Mouse (Mus musculus) ZHBTc4 (cell line): ENCODE results near the gene Entpd2.
A peak's percentile ranks its signal among the peaks of the same experiment; 100 is the strongest.

Experiments used
- DNase-seq: peaks from one replicate; pipeline ENCODE4 v3.0.0-alpha.2; 2011; ENCODE audit warnings: low read depth, low spot score

The Entpd2 gene

DNA sequence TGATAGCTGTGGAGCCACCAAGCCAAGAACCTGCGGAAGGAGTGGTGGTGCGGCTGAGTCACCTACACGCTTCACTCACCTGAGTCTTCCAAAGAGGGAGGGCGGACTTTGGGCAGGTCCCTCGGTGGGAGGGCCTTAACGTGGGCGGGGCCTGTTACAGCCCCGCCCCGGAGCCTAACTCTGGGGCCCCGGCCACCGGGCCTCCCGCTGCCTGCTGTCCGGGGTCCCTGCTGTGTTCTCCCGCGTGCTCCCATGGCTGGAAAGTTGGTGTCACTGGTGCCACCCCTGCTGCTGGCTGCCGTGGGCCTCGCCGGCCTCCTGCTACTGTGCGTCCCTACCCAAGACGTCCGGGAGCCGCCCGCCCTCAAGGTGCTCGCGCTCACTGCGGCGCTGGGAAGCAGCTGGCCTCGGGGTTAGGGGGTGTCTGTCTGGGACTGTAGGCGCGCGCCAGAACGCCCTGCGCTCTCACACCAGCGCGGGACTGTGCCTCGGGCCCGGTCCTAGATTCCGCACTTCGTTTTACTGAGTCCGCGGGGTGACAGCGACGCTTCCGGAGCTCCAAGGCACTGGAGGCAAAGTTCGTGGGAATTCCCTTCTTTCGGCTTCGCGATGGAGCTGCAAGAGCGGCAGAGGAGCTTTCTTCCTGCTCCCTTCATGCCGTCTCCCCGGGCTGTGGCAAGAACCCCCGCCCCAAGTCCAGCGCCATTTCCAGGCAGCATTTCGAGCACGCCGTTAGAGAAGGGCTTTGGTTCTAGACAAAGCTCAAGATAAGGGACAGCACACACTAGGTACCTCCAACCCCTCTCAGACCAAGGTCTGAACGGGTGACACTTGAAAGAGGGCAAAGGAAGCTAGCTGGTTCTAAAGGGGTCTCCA, at the start of gene Entpd2:
Gene Entpd2, plus strand, starts transcription at position 154 of the 876 bp plus-strand sequence.
- peak; percentile 66 for DNase-seq

GRCm38 (mm10) chr2:25348162-25348561, 47.5 kb upstream of the Entpd2 start:
- no peak for DNase-seq

DNA sequence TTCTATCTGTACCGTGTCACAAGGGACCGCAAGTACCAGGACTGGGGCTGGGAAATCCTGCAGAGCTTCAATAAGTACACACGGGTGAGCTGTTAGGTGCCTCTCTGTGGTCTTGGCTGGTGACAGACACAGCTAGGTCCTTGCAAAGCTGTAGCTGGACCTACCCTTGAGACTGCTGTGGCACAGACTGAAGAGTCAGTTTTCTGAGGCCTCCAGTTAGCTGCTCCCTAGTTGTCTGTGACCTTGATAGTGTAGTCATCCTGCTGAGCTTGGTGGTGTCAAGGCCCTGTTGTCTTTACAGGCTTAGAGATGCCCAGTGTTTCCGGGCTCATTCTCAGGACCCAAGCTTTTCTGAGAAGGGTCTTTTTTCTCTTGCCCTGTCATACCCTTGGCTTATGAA, 46.2 kb upstream of the Entpd2 start:
- DNase-seq, result no peak

GRCm38 (mm10) chr2:25350701-25351100, 45.0 kb upstream of the Entpd2 start:
- no peak for DNase-seq

DNA sequence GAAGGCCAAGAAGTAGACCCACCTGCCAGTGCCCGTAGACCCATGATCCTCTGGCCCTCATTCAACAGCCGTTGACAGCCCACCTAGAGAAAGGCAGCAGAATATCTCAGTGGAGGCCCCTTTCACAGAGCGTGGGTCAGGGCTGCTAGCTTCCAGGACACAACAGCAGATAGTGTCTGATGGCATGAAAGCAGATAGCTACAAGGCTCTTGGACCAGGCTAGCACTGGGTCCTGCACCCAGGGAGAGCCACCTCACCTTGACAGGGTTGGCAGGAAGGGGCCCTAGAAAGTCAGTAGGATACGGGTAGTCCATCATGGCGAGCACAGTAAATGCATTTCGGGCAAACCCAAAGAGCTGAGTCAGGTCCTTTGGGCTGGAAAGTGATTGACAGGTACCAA, 41.5 kb upstream of the Entpd2 start:
- no peak for DNase-seq

DNA sequence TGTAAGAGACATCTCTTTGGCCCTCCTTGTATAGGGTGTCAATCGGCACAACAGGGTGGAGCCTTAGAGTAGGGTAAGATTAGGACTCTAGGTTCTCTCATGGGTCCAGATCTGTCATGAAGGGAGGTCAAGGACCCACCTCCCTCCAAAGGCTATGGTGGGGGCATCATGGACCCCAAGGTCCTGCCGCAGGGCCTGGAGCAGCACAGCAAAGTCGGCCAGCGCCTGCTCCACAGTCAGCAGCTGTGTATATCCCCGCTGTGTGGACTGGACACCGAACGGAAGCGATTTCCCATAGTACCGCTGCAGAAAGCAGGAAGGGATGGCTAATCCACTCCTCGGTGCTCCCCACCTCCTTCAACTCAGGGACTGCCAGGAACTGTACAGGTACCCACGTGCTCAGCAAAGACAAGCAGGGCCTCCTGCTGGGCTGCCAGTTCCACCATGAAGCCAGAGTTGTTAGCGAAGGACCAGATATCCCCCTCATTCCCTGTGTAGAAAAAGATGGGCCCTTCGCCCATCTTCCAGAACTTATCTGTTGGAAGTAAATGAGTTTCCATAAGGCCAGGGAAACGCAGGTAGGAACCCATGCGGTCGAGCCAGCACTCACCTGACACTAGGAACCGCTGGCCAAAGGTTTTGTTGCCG, 40.1 kb upstream of the Entpd2 start:
- DNase-seq, result no peak

DNA sequence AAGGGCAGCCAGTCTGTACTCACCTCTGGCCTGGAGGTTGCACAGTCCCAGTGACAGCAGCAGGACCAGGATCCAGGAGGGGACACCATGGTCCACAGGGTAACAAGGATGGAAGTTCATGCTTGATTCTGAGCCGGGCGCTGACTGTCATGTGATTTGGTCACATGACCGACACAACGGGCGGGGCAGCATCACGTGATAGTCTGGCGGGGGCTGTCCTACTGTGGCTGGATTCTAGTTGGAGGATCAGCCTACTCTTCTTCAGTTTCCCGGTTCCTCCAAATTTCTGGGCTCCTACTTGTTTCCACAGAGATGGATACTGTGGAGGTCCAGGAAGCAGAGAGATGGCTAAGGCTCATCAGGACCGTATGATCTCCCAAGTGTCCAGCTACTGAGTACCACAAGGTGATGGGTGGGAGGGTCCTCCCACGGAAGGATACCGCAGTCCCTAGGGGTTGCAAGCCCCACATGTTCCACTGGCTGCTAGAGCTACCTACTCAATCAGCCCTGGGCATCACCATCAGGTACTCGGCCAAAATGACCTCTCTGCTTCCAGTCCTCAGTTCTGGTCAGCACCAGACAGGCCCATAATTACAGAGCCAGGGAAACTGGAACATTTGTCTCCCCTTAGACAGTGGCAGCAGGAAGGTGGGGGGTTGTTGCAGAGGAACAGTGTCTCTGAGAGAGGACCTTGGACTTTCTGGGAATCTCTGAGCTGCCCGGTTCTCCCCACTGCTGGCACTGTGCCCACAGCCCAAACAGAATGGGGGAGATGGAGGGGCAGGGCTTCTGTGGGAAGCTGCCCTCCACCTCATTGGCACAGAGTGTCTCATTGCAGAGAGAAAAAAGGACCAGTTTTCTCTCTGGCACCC, 39.2 kb upstream of the Entpd2 start, which contains the start of gene Dpp7:
Gene Dpp7, minus strand, starts transcription at position 152 of the 872 bp plus-strand sequence.
- peak; percentile 96 for DNase-seq

GRCm38 (mm10) chr2:25359848-25360247, 35.8 kb upstream of the Entpd2 start:
- DNase-seq, result no peak

DNA sequence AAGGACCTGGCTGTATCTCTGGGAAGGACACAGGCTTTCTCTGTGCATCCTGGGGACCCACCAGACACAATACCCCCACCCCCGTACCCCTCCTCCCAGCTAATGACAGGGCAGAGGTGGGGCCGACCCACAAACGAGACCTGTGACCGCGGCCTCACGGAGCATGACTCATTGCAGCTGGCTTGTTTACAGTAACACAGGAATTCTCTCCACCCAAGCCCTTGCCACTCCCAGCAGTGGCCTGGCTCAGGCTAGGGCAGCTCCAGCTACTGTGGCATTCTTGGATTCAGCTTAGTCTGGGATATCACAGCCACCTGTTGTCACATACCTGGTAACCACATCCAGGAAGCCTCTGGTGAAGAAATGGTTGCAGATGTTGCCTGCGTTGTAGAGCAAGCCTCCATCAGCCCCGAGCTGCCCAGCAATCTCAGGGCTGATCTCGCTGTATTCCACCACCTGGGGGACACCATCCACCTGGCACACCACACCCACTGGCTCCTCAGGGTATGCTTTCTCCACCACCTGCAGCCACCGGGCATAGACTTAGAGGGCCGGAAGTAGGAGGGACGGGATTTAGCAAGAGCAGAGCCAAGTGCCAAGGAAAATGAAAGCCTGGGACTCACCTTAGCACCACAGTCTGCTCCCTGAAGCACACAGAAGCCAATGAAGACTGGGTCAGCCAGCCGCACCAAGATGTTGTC, 32.0 kb upstream of the Entpd2 start:
- no peak for DNase-seq

DNA sequence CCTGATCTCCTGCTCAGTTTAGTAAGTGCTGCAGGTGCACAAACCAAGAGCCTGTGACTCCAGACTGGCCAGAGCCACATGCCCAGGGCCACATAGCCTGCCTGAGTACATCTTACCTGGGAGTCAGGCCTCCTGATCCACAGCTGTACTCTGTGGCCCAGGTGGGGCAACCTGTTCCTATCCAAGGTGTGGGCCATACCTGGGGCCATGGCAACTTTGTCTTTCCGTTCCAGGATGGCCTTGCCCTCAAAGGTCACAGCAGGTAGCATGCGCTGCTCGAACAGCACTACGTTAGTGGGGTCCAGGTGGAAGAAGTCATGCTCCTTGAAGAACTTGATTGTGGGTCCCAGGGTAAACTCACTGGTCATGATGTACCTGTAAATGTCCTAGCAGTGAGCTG, 31.4 kb upstream of the Entpd2 start:
- no peak for DNase-seq

- no peak for DNase-seq
Measured at GRCm38 (mm10) chr2:25364761-25365090, 30.9 kb upstream of the Entpd2 start.

DNA sequence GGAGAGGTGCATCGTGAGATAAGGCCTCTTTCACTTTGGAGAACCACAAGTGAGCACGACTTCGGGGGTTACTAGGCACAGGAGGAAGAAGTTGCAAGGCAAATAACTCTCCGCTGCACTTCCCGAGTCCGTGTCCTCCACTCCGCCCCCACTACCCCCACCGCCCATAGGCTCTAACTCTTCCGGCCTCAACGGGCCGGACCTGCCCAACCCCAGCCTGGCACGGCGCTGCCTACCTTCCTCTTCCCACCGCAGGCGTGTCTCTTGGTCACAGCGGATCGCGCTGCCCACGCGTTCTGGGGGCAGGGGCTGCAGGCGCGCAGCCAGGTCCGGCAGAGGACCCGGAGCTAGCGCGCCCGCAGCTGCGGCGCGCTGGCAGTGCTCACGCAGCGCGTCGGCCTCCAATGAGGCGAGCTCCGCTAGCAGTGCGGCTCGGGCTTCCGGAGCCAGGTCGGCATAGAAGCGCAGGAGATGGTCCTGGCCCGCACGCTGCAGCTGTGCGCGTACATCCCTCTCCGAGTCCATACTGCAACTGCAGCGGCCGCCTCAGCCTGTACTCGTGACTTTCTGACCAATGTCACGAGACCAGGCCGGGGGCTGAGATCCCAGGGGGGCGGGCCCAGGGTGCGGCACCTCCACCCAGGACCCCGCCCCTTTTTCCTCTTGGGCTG, 30.4 kb upstream of the Entpd2 start, which contains the start of gene Uap1l1:
Gene Uap1l1, minus strand, starts transcription at position 592 of the 671 bp plus-strand sequence.
- DNase-seq, result peak; percentile 97

DNA sequence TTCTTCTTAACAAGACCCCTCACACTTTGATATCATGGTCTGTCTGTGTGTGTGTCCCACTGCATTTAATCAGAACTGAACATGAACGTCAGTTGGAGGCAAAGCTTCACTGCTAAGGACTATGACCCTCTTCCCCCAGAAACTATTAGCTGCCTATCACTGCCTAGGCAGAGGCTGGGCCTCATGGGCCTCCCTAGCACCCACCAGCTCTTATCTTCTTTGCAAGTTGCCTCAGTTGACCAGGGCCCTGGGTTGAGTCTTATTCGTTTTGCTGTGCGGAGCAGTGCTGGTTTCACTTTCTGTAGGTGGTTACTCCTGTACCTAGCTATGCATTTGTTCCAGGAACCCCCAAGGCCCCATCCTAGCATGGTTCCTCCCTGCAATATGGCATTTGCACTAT, 25.7 kb upstream of the Entpd2 start:
- DNase-seq, result no peak

GRCm38 (mm10) chr2:25371764-25372643, 23.7 kb upstream of the Entpd2 start, which contains the start of gene Sapcd2:
TSS of gene Sapcd2 (plus strand) at chr2:25372321.
- DNase-seq, result peak; percentile 95

GRCm38 (mm10) chr2:25372644-25373391, 22.9 kb upstream of the Entpd2 start:
- no peak for DNase-seq

DNA sequence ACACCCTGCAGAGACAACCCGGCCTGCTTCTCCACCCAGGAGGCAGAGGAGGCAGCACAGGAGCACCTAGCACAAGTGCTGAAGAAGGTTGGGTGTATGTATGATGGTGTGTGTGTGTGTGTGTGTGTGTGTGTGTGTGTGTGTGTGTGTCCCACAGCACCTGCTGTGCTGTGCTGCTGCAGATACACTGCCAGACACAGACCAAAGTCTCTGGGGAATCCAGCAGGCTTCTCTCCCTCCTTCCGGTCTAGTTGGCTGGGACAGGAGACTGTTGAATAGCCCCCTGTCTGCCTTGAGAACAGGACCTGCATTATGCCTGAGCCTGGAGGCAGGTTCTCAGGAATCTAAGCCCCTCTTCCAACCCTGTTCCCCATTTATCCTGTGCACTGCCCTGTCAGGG, 22.2 kb upstream of the Entpd2 start:
- no peak for DNase-seq

GRCm38 (mm10) chr2:25376589-25376988, 19.1 kb upstream of the Entpd2 start:
- DNase-seq, result peak; percentile 76

- DNase-seq, result no peak
Measured at GRCm38 (mm10) chr2:25384492-25384891, 11.2 kb upstream of the Entpd2 start.

DNA sequence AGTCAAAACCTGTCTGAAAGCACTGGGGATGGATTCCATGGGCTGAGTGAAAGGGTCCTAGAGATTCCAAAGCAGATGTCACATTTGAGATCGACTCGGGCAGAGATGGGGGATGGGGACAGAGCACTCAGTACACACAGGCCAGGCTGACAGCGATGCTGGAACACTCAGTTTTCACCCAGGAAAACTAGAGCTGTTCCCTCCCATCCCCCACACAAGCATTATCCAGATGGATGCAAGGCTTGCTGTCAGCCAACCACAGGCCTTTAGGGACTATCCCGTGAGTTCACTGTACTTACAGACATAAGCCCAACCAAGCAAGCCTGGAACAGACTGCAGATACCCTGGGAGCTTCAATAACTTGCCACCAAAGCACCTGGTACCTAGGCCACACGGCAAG, 4.4 kb upstream of the Entpd2 start:
- DNase-seq, result no peak
